Mouse (Mus musculus) limb, embryonic 14.5 days (tissue): ENCODE results near the gene Supt16. TPM values are rescaled to one million over a fixed set of nuclear protein-coding genes. Genes with fewer than 3 reads are reported as not detected.

Experiments used
- ATAC-seq: fragments of 200-750 bp; cut with Nextera tagmentation; 2 replicates; pipeline ENCODE4 v1.8.0; 2017; ENCODE audit warnings: low read depth, moderate number of reproducible peaks, moderate TSS enrichment; ENCODE audit not compliant: low FRiP score
- DNase-seq: peaks from one replicate; pipeline ENCODE4 v3.0.0-alpha.2; 2015; ENCODE audit warnings: low spot score
- H3K27ac ChIP-seq: fragments of 300-500 bp; sonication (generic); replicated peaks from 2 replicates; pipeline ENCODE4 v1.5.1; 2014; ENCODE audit warnings: low read depth, mild to moderate bottlenecking, low read length, moderate library complexity, mixed read lengths
- H3K27me3 ChIP-seq: fragments of 300-500 bp; sonication (generic); 2 replicates; pipeline ENCODE4 v1.6.1; 2014; ENCODE audit warnings: low read length, mixed read lengths; ENCODE audit not compliant: control insufficient read depth, insufficient read depth
- H3K36me3 ChIP-seq: fragments of 300-500 bp; sonication (generic); 2 replicates; pipeline ENCODE4 v1.6.1; 2014; ENCODE audit warnings: mild to moderate bottlenecking, low read length, moderate library complexity, mixed read lengths; ENCODE audit not compliant: control insufficient read depth, insufficient read depth
- H3K4me1 ChIP-seq: fragments of 300-500 bp; sonication (generic); 2 replicates; pipeline ENCODE4 v1.6.1; 2014; ENCODE audit warnings: antibody characterized with exemption, low read length, mixed read lengths; ENCODE audit not compliant: control insufficient read depth, insufficient read depth
- H3K4me2 ChIP-seq: fragments of 300-500 bp; sonication (generic); replicated peaks from 2 replicates; pipeline ENCODE4 v1.6.1; 2014; ENCODE audit warnings: low read depth, mild to moderate bottlenecking, low read length, moderate library complexity; ENCODE audit not compliant: severe bottlenecking
- H3K4me3 ChIP-seq: fragments of 300-500 bp; sonication (generic); replicated peaks from 2 replicates; pipeline ENCODE4 v1.5.1; 2014; ENCODE audit warnings: low read length
- H3K9ac ChIP-seq: fragments of 300-500 bp; sonication (generic); 2 replicates; pipeline ENCODE4 v1.6.1; 2014; ENCODE audit warnings: mild to moderate bottlenecking, low read depth, low read length, moderate library complexity; ENCODE audit not compliant: severe bottlenecking
- H3K9me3 ChIP-seq: fragments of 300-500 bp; sonication (generic); 2 replicates; pipeline ENCODE4 v1.6.1; 2016; ENCODE audit warnings: low read length; ENCODE audit not compliant: control insufficient read depth
- POLR2A ChIP-seq: fragments of 200-500 bp; IDR thresholded peaks from 2 replicates; pipeline ENCODE4 v1.8.0; 2012; ENCODE audit warnings: inconsistent platforms, mild to moderate bottlenecking, moderate library complexity, borderline replicate concordance; ENCODE audit not compliant: insufficient read depth, insufficient read length; ENCODE audit errors: extremely low read depth
- WGBS: fragments of 180-500 bp; shearing (Covaris S2); extraction: QIAGEN DNeasy Blood & Tissue Kit; methylation state at CpG from one replicate; pipeline ENCODE4 v1.1.7; 2014; 5-methylcytosine and 5-hydroxymethylcytosine counted together
- polyA plus RNA-seq, 2 experiments: library from polyadenylated mRNA; depleted of rRNA in 1 of 2; stranded (reverse) in 1 of 2; unstranded in 1 of 2; fragments of >200 nt; fragmentation: Nextera tagmentation in 1 of 2; extraction: Ambion mirVana in 1 of 2; gene quantifications; 2 replicates each; pipeline versions ENCODE4 v1.2.1 to v1.2.3; 2012 to 2014

The Supt16 gene
- polyA plus RNA-seq, 2 experiments: 41.5 to 56.0 TPM

GRCm38 (mm10) chr14:52146540-52146939, 50.7 kb downstream of the Supt16 start:
- Histone ChIP-seq H3K4me2 (no peak overlapping the region), H3K27me3 (no peaks in the 10 kb centered on the region), H3K9me3 (no peaks in the 10 kb centered on the region), H3K4me1 (no peaks in the 10 kb centered on the region), H3K9ac (no peak overlapping the region), H3K36me3 (no peaks in the 10 kb centered on the region), H3K27ac (no peak overlapping the region), H3K4me3 (no peak overlapping the region)
- 67% methylated on average over 4 of the region's 4 CpGs for WGBS
- TF ChIP-seq POLR2A: no peak
- ATAC-seq: no peak
- DNase-seq: no peak

DNA sequence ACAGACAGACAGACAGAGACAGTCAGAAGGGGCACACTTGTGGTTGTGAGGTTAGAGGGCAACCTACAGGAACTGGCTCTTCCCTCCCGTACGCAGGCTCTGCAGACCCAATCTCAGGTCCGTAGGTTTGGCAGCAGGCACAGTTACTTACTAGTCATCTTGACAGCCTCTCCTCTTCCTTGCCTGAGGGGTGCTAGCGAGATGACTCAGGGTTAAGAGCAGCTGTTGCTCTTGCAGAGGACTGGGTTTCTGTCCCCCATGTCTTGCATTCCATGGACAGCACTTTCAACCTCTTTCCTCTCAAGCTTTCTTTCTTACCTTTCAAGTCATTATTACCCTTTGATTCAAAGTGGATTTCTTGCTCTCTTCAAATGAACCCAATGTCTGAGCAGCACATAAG, 53.1 kb downstream of the Supt16 start:
- H3K27ac ChIP-seq: no peak overlapping the region
- H3K4me1 ChIP-seq: peaks cover 5% of the 10 kb centered on the region
- TF ChIP-seq POLR2A: no peak
- no peaks in the 10 kb centered on the region for H3K36me3 ChIP-seq
- no peak overlapping the region for H3K4me2 ChIP-seq
- no peak overlapping the region for H3K9ac ChIP-seq
- no peaks in the 10 kb centered on the region for H3K9me3 ChIP-seq
- no peak for ATAC-seq
- WGBS: 69% methylated on average over 4 of the region's 4 CpGs
- H3K4me3 ChIP-seq: no peak overlapping the region
- H3K27me3 ChIP-seq: no peaks in the 10 kb centered on the region
- DNase-seq: no peak

DNA sequence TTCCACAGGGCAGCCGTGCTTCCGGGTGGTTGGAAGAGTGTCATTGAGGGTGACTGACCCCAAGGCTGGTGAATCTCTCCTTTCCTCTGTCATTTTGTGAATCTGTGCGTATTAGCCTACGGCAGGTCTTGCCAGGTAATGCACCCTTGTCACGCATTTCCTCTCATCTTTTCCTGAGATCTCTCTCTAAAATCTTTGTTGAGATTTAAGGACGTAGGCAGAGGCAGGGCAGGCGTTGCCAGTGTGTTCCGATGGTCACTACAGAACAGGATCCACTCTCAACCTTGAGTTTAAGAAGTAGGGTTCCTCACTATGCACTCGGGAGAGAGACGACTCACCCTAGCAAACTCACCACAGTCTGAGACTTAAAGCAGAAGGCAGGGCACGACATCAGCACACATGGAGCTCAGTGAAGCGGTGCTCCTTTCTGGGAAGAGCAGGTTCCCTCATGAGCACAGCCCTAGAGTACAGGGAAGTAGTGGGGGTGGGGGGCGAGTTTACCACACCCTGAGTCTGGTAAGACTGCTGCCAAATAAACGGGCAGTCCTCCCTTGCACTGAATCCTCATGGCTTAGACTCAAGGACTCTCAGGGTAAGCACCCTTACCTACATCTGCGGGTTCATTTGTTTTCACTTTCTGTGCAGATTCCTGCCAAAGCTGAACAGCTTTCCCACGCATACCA, 55.6 kb downstream of the Supt16 start:
- Histone ChIP-seq H3K9me3 (no peaks in the 10 kb centered on the region), H3K27ac (no peak overlapping the region), H3K27me3 (no peaks in the 10 kb centered on the region), H3K4me2 (no peak overlapping the region), H3K4me1 (peaks cover 5% of the 10 kb centered on the region), H3K4me3 (no peak overlapping the region), H3K9ac (no peak overlapping the region), H3K36me3 (no peaks in the 10 kb centered on the region)
- 71% methylated on average over 16 of the region's 16 CpGs for WGBS
- no peak for ATAC-seq
- no peak for TF ChIP-seq POLR2A
- DNase-seq: no peak

- H3K9me3 ChIP-seq: no peaks in the 10 kb centered on the region
- H3K27me3 ChIP-seq: no peaks in the 10 kb centered on the region
- H3K36me3 ChIP-seq: no peaks in the 10 kb centered on the region
- H3K9ac ChIP-seq: no peak overlapping the region
- peak; percentile 71; the same call in 1 of the 2 replicates for ATAC-seq
- peak; percentile 47 for DNase-seq
- H3K4me3 ChIP-seq: no peak overlapping the region
- peaks cover 5% of the 10 kb centered on the region for H3K4me1 ChIP-seq
- no peak overlapping the region; the same call in 1 of the 2 replicates for H3K27ac ChIP-seq
- no peak for TF ChIP-seq POLR2A
- 29% methylated on average over 19 of the region's 19 CpGs for WGBS
- peak overlapping the region; percentile 33 for H3K4me2 ChIP-seq
Measured at GRCm38 (mm10) chr14:52140577-52141444, 56.4 kb downstream of the Supt16 start.

- H3K27me3 ChIP-seq: no peaks in the 10 kb centered on the region
- WGBS: 82% methylated on average over 5 of the region's 5 CpGs
- no peak overlapping the region for H3K9ac ChIP-seq
- no peak overlapping the region for H3K4me2 ChIP-seq
- no peaks in the 10 kb centered on the region for H3K4me1 ChIP-seq
- no peak overlapping the region for H3K4me3 ChIP-seq
- no peak for TF ChIP-seq POLR2A
- no peak overlapping the region for H3K27ac ChIP-seq
- no peaks in the 10 kb centered on the region for H3K9me3 ChIP-seq
- no peak for ATAC-seq
- no peaks in the 10 kb centered on the region for H3K36me3 ChIP-seq
- DNase-seq: no peak
Measured at GRCm38 (mm10) chr14:52133584-52133983, 63.6 kb downstream of the Supt16 start.
